Comparison of ENCODE assay signal across 12 mouse cellular contexts in genomic region chr16:91320608-91321007, GRCm38 (mm10). TPM values are rescaled to one million over a fixed set of nuclear protein-coding genes. Genes with fewer than 3 reads are reported as not detected.
A peak's percentile ranks its signal among the peaks of the same experiment; 100 is the strongest.
DNase-seq lines count a peak whose midpoint lies in the region; ATAC-seq and TF ChIP-seq lines count a peak whose summit lies in the region.
"Had no signal": no experiment of that assay in that cellular context is flagged by ENCODE, and none has a peak within 500 bp of the region (broad histone marks: within the 10 kb centered on the region; RNA-seq: fewer than 3 reads in every experiment).

No protein-coding gene starts in this region.

- no peaks in the 10 kb centered on the region for H3K9me3 ChIP-seq in midbrain, embryonic 11.5 days (ENCODE audit: control insufficient read depth, low read length)
- no peaks in the 10 kb centered on the region for H3K9me3 ChIP-seq in midbrain, embryonic 10.5 days (replicated peaks)
- no peaks in the 10 kb centered on the region for H3K9me3 ChIP-seq in forebrain, embryonic 10.5 days
- no peaks in the 10 kb centered on the region for H3K9me3 ChIP-seq in hindbrain, postnatal 0 days (ENCODE audit: low read length)
- H3K9me3 ChIP-seq: heart, embryonic 12.5 days; lung, embryonic 15.5 days had no signal

- WGBS in midbrain, embryonic 11.5 days: 70% methylated on average over 15 of the region's 15 CpGs
- 69% methylated on average over 15 of the region's 15 CpGs for WGBS in midbrain, embryonic 10.5 days
- 60% methylated on average over 15 of the region's 15 CpGs for WGBS in forebrain, embryonic 10.5 days
- 32% methylated on average over 15 of the region's 15 CpGs for WGBS in hindbrain, postnatal 0 days

- no peaks in the 10 kb centered on the region for H3K36me3 ChIP-seq in midbrain, embryonic 11.5 days (ENCODE audit: control insufficient read depth, insufficient read depth, low read length)
- no peaks in the 10 kb centered on the region for H3K36me3 ChIP-seq in midbrain, embryonic 10.5 days
- H3K36me3 ChIP-seq in forebrain, embryonic 10.5 days (replicated peaks): no peaks in the 10 kb centered on the region
- H3K36me3 ChIP-seq in hindbrain, postnatal 0 days (ENCODE audit: insufficient read depth, low read length): no peaks in the 10 kb centered on the region
- H3K36me3 ChIP-seq: heart, embryonic 12.5 days; lung, embryonic 15.5 days had no signal

- no peak for ATAC-seq in midbrain, embryonic 11.5 days (ENCODE audit: low FRiP score)
- no peak for ATAC-seq in hindbrain, postnatal 0 days
- ATAC-seq: intestine, postnatal 0 days had no signal

- no peak overlapping the region for H3K9ac ChIP-seq in midbrain, embryonic 11.5 days (ENCODE audit: low read length)
- H3K9ac ChIP-seq in hindbrain, postnatal 0 days (replicated peaks; ENCODE audit: low read length): no peak overlapping the region
- H3K9ac ChIP-seq: heart, embryonic 12.5 days; lung, embryonic 15.5 days had no signal

- H3K4me2 ChIP-seq in midbrain, embryonic 11.5 days: no peak overlapping the region
- peak overlapping the region; percentile 40 for H3K4me2 ChIP-seq in hindbrain, postnatal 0 days (ENCODE audit: low read depth, low read length)
- H3K4me2 ChIP-seq: heart, embryonic 12.5 days; lung, embryonic 15.5 days had no signal

- H3K4me1 ChIP-seq in midbrain, embryonic 11.5 days (ENCODE audit: control insufficient read depth, insufficient read depth, low read length): peaks cover 3% of the 10 kb centered on the region; the same call in 1 of the 2 replicates
- peaks cover 14% of the 10 kb centered on the region for H3K4me1 ChIP-seq in midbrain, embryonic 10.5 days
- peaks cover 18% of the 10 kb centered on the region for H3K4me1 ChIP-seq in forebrain, embryonic 10.5 days
- no peaks in the 10 kb centered on the region for H3K4me1 ChIP-seq in hindbrain, postnatal 0 days (ENCODE audit: insufficient read depth, low read length)
- H3K4me1 ChIP-seq: heart, embryonic 12.5 days; lung, embryonic 15.5 days had no signal

- TF ChIP-seq CTCF in hindbrain, postnatal 0 days (IDR thresholded peaks at IDR 0.05; ENCODE audit: low read depth): no peak

- no peak overlapping the region for H3K4me3 ChIP-seq in midbrain, embryonic 11.5 days (ENCODE audit: low read depth, low read length)
- H3K4me3 ChIP-seq in midbrain, embryonic 10.5 days: no peak overlapping the region
- H3K4me3 ChIP-seq in forebrain, embryonic 10.5 days: peak overlapping the region; percentile 29; the same call in 1 of the 2 replicates
- peak overlapping the region; percentile 1; the same call in 1 of the 2 replicates for H3K4me3 ChIP-seq in hindbrain, postnatal 0 days (ENCODE audit: low read length)
- H3K4me3 ChIP-seq: heart, embryonic 12.5 days; lung, embryonic 15.5 days had no signal

- peak; percentile 85 for DNase-seq in midbrain, embryonic 11.5 days (ENCODE audit: low spot score, missing footprints)
- no peak for DNase-seq in midbrain, embryonic 10.5 days (ENCODE audit: low spot score)
- no peak for DNase-seq in forebrain, embryonic 10.5 days (ENCODE audit: extremely low spot score, low spot score)
- DNase-seq in hindbrain, postnatal 0 days (ENCODE audit: low spot score): peak; percentile 55
- DNase-seq in retina, embryonic 14.5 days (ENCODE audit: low spot score): peak; percentile 66
- DNase-seq in thymus, postnatal 10 days (ENCODE audit: low spot score in 2 of 2): no peak
- no peak for DNase-seq in kidney, adult 9 months
- DNase-seq: thymus, postnatal 25 days had no signal

- H3K27me3 ChIP-seq in midbrain, embryonic 11.5 days (ENCODE audit: control insufficient read depth, insufficient read depth, low read length): peaks cover 2% of the 10 kb centered on the region; the same call in 1 of the 2 replicates
- H3K27me3 ChIP-seq in midbrain, embryonic 10.5 days (ENCODE audit: low read depth, poor library complexity, severe bottlenecking): peaks cover 69% of the 10 kb centered on the region
- H3K27me3 ChIP-seq in forebrain, embryonic 10.5 days (ENCODE audit: poor library complexity, severe bottlenecking): peaks cover 94% of the 10 kb centered on the region
- peaks cover 10% of the 10 kb centered on the region; the same call in 1 of the 2 replicates for H3K27me3 ChIP-seq in hindbrain, postnatal 0 days (ENCODE audit: insufficient read depth, low read length)

- H3K27ac ChIP-seq in midbrain, embryonic 11.5 days (ENCODE audit: low read depth, low read length): no peak overlapping the region
- no peak overlapping the region for H3K27ac ChIP-seq in midbrain, embryonic 10.5 days (replicated peaks)
- H3K27ac ChIP-seq in forebrain, embryonic 10.5 days: 0 out of 2 replicates have a peak overlapping the region, but pooled peaks have one; percentile 49
- H3K27ac ChIP-seq in hindbrain, postnatal 0 days: no peak overlapping the region
- H3K27ac ChIP-seq: lung, embryonic 15.5 days had no signal

RNA-seq across cellular contexts. Expression of gene Olig1, which starts 51.0 kb away (rescaled TPM):
- 2.8 and 3.2 TPM in 2 replicates for polyA plus RNA-seq in midbrain, embryonic 11.5 days (2014; fragmentation: Nextera tagmentation; extraction: Ambion mirVana)
- polyA plus RNA-seq in midbrain, embryonic 10.5 days (2016; fragmentation: Nextera tagmentation; extraction: Ambion mirVana): 8.8 and 9.7 TPM in 2 replicates
- 8.3 and 8.5 TPM in 2 replicates for polyA plus RNA-seq in forebrain, embryonic 10.5 days (2016; fragmentation: Nextera tagmentation; extraction: Ambion mirVana)
- total RNA-seq in hindbrain, postnatal 0 days (2014; rRNA removed): 240 and 249 TPM in 2 replicates
- 199 and 227 TPM in 2 replicates for polyA plus RNA-seq in hindbrain, postnatal 0 days (2015; fragmentation: Nextera tagmentation; extraction: Ambion mirVana)
- polyA plus RNA-seq: heart, embryonic 12.5 days; intestine, postnatal 0 days; small intestine, adult 2 months had no signal

RNA-seq across cellular contexts. Expression of gene Ifnar2, which starts 52.0 kb away (rescaled TPM):
- polyA plus RNA-seq in midbrain, embryonic 11.5 days (2014; fragmentation: Nextera tagmentation; extraction: Ambion mirVana): 32.6 and 32.7 TPM in 2 replicates
- polyA plus RNA-seq in midbrain, embryonic 10.5 days (2016; fragmentation: Nextera tagmentation; extraction: Ambion mirVana): 26.0 and 27.9 TPM in 2 replicates
- 28.6 and 29.0 TPM in 2 replicates for polyA plus RNA-seq in forebrain, embryonic 10.5 days (2016; fragmentation: Nextera tagmentation; extraction: Ambion mirVana)
- total RNA-seq in hindbrain, postnatal 0 days (2014; rRNA removed): 18.3 and 20.9 TPM in 2 replicates
- 49.9 and 51.7 TPM in 2 replicates for polyA plus RNA-seq in hindbrain, postnatal 0 days (2015; fragmentation: Nextera tagmentation; extraction: Ambion mirVana)

Comparison
In these comparisons a context has a peak if more than half of its experiments do, and no peak if none do; other contexts are left out.
1. DNase-seq: peak in midbrain, embryonic 11.5 days (single experiment), hindbrain, postnatal 0 days (single experiment) and retina, embryonic 14.5 days (single experiment); none in midbrain, embryonic 10.5 days (single experiment), forebrain, embryonic 10.5 days (single experiment), thymus, postnatal 10 days (0 of 2) and kidney, adult 9 months (single experiment).
2. H3K4me3 ChIP-seq: peak in forebrain, embryonic 10.5 days (single experiment) and hindbrain, postnatal 0 days (single experiment); none in midbrain, embryonic 11.5 days (single experiment) and midbrain, embryonic 10.5 days (single experiment).
3. RNA of gene Olig1, which starts 51.0 kb away (polyA plus RNA-seq): 199 to 227 TPM in hindbrain, postnatal 0 days; 8.8 to 9.7 TPM in midbrain, embryonic 10.5 days, 8.3 to 8.5 TPM in forebrain, embryonic 10.5 days and 2.8 to 3.2 TPM in midbrain, embryonic 11.5 days; every median in the first group is over 10 times any median in the second.